Mouse (Mus musculus) midbrain, postnatal 0 days (tissue): ENCODE results near the gene Slc29a1. TPM values are rescaled to one million over a fixed set of nuclear protein-coding genes. Genes with fewer than 3 reads are reported as not detected.

Experiments
- ATAC-seq: fragments of 200-750 bp; cut with Nextera tagmentation; 2 replicates; pipeline ENCODE4 v1.8.0; 2017; ENCODE audit warnings: moderate number of reproducible peaks, mild to moderate bottlenecking, moderate TSS enrichment, moderate library complexity; ENCODE audit not compliant: low FRiP score
- DNase-seq: peaks from one replicate; pipeline ENCODE4 v3.0.0-alpha.2; 2015; ENCODE audit warnings: low spot score
- H3K27ac ChIP-seq: fragments of 300-500 bp; sonication (generic); 2 replicates; pipeline ENCODE4 v1.5.1; 2014; ENCODE audit warnings: low read depth, mild to moderate bottlenecking, low read length, mixed read lengths
- H3K27me3 ChIP-seq: fragments of 300-500 bp; sonication (generic); 2 replicates; pipeline ENCODE4 v1.6.1; 2014; ENCODE audit warnings: low read length, control low read depth, mixed read lengths; ENCODE audit not compliant: insufficient read depth
- H3K36me3 ChIP-seq: fragments of 300-500 bp; sonication (generic); 2 replicates; pipeline ENCODE4 v1.6.1; 2014; ENCODE audit warnings: low read length, control low read depth, mixed read lengths; ENCODE audit not compliant: insufficient read depth
- H3K4me1 ChIP-seq: fragments of 300-500 bp; sonication (generic); 2 replicates; pipeline ENCODE4 v1.6.1; 2014; ENCODE audit warnings: mild to moderate bottlenecking, control low read depth, antibody characterized with exemption, low read length, mixed read lengths; ENCODE audit not compliant: insufficient read depth
- H3K4me2 ChIP-seq: fragments of 300-500 bp; sonication (generic); 2 replicates; pipeline ENCODE4 v1.6.1; 2014; ENCODE audit warnings: low read depth, mild to moderate bottlenecking, low read length, mixed read lengths; ENCODE audit not compliant: poor library complexity, severe bottlenecking
- H3K4me3 ChIP-seq: fragments of 300-500 bp; sonication (generic); 2 replicates; pipeline ENCODE4 v1.5.1; 2014; ENCODE audit warnings: low read depth, mild to moderate bottlenecking, low read length, moderate library complexity
- H3K9ac ChIP-seq: fragments of 300-500 bp; sonication (generic); replicated peaks from 2 replicates; pipeline ENCODE4 v1.6.1; 2014; ENCODE audit warnings: mild to moderate bottlenecking, low read length, moderate library complexity, mixed read lengths; ENCODE audit not compliant: poor library complexity, severe bottlenecking
- H3K9me3 ChIP-seq: fragments of 300-500 bp; sonication (generic); 2 replicates; pipeline ENCODE4 v1.6.1; 2016; ENCODE audit warnings: low read length, control low read depth
- CTCF ChIP-seq: IDR thresholded peaks from 2 replicates; pipeline ENCODE4 v1.5.1; 2016; ENCODE audit warnings: antibody characterized with exemption, mild to moderate bottlenecking
- WGBS: fragments of 180-500 bp; shearing (Covaris S2); extraction: QIAGEN DNeasy Blood & Tissue Kit; methylation state at CpG from one replicate; pipeline ENCODE4 v1.1.7; 2014; 5-methylcytosine and 5-hydroxymethylcytosine counted together
- polyA plus RNA-seq: library from polyadenylated mRNA; unstranded; fragments of >200 nt; fragmentation: Nextera tagmentation; extraction: Ambion mirVana; gene quantifications from 2 replicates; pipeline ENCODE4 v1.2.1, GENCODE M21; 2015
- total RNA-seq: library from RNA; depleted of rRNA; stranded (reverse); fragments of >200 nt; gene quantifications from 2 replicates; pipeline ENCODE4 v1.2.3, GENCODE M21; 2014

Slc29a1 gene
- total and polyA plus RNA-seq, 2 experiments from 2014 or later, result 38.4 to 82.1 TPM

DNA sequence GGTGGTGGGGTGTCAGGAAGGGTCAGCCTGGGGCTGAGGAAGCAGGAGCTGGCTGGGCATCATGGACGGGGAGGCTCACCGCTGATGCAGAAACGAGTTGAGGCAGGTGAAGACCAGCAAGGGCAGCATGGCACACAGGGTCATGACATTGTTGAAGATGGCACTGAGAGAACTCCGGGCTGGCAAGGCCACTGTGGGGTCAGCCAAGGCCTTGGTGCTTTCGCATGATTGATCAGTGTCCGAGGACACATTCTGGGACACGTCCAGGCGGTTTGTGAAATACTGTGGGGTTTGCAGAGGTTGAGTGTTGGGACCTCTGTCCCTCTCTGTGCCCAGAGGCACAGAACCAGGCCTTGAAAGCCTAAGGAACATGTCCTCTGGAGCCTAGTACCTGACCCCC lies 9.6 kb downstream of the Slc29a1 start:
- no peak for TF ChIP-seq CTCF
- no peaks in the 10 kb centered on the region for H3K36me3 ChIP-seq

DNA sequence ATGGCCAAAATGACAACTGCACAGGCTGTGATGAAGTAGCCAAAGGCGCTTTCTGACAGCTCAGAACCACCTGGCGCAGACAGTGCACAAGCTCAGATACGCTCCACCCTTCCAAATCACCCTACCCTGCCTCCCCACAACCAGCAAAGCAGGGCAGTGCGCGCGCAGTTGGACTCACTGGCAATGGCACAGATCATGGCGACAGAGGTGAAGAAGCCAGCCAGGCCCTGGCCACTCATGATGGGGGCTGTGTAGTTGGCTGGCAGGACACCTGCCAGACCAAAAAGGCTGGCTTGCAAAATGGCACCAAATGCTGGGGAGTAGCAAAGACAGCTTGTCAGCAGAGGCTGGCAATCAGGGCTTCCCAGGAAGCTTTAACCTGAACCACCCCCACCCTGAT lies 10.2 kb downstream of the Slc29a1 start:
- no peak overlapping the region for H3K4me2 ChIP-seq
- no peak overlapping the region for H3K4me3 ChIP-seq
- H3K9ac ChIP-seq, result no peak overlapping the region
- no peaks in the 10 kb centered on the region for H3K36me3 ChIP-seq
- no peaks in the 10 kb centered on the region for H3K9me3 ChIP-seq
- no peak for DNase-seq
- peaks cover 7% of the 10 kb centered on the region; the same call in 1 of the 2 replicates for H3K4me1 ChIP-seq
- no peak for ATAC-seq
- TF ChIP-seq CTCF, result no peak
- 95% methylated on average over 7 of the region's 7 CpGs for WGBS
- H3K27me3 ChIP-seq, result peaks cover 8% of the 10 kb centered on the region
- no peak overlapping the region for H3K27ac ChIP-seq

More for the DNA sequence above, 9.6 kb downstream of the Slc29a1 start:
- WGBS, result 94% methylated on average over 8 of the region's 8 CpGs
- Histone ChIP-seq H3K9me3 (no peaks in the 10 kb centered on the region), H3K27me3 (peaks cover 8% of the 10 kb centered on the region), H3K27ac (no peak overlapping the region), H3K4me2 (no peak overlapping the region), H3K9ac (no peak overlapping the region), H3K4me3 (no peak overlapping the region), H3K4me1 (peaks cover 12% of the 10 kb centered on the region)
- no peak for ATAC-seq
- DNase-seq, result no peak

DNA sequence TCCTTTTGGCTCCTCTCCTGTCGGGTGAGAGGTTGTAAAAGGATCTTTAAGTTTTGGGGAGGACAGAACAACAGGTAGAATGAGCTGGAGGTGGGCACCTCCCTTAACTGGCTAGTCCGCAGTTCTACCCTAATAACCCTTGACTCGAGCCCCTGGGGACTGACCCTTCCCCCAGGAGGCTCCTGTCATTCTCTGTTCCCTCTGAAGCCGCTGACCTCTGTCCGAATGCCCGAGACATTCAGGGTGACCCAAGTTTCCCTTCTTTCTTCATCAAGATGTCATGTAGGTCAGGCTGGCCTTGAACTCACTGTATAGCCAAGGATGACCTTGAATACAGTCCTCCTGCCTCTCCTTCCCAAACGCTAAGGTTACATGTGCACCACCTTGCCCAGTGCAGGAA lies 11.0 kb downstream of the Slc29a1 start:
- TF ChIP-seq CTCF, result no peak
- no peak overlapping the region for H3K4me3 ChIP-seq
- no peak overlapping the region for H3K9ac ChIP-seq
- H3K4me1 ChIP-seq, result peaks cover 5% of the 10 kb centered on the region; the same call in 1 of the 2 replicates
- H3K36me3 ChIP-seq, result no peaks in the 10 kb centered on the region
- no peak for ATAC-seq
- H3K4me2 ChIP-seq, result no peak overlapping the region
- WGBS, result 93% methylated on average over 7 of the region's 7 CpGs
- DNase-seq, result no peak
- H3K9me3 ChIP-seq, result no peaks in the 10 kb centered on the region
- H3K27ac ChIP-seq, result no peak overlapping the region
- H3K27me3 ChIP-seq, result peaks cover 4% of the 10 kb centered on the region

DNA sequence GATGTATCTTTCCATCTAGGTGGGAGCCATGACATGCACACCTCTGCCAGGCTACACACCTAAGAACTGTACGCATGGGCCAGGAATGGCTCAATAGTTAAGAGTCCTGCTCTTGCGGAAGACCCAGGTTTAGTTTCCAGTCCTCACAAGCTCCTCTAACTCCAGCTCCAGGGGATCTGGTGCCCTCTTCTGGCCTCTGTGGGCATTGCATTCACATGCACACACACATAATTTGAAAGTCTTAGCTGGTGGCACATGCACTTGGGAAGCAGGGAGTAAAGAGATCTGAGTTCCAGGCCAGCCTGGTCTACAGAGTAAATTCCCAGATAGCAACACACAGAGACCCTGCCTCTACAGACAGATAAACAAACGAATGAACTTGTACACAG lies 13.0 kb downstream of the Slc29a1 start:
- Histone ChIP-seq H3K9ac (no peak overlapping the region), H3K27me3 (no peaks in the 10 kb centered on the region), H3K36me3 (no peaks in the 10 kb centered on the region), H3K27ac (no peak overlapping the region), H3K4me2 (no peak overlapping the region), H3K4me3 (no peak overlapping the region), H3K4me1 (no peaks in the 10 kb centered on the region), H3K9me3 (no peaks in the 10 kb centered on the region)
- no peak for DNase-seq
- ATAC-seq, result no peak
- TF ChIP-seq CTCF, result peak; percentile 61
- 97% methylated on average over 3 of the region's 3 CpGs for WGBS

DNA sequence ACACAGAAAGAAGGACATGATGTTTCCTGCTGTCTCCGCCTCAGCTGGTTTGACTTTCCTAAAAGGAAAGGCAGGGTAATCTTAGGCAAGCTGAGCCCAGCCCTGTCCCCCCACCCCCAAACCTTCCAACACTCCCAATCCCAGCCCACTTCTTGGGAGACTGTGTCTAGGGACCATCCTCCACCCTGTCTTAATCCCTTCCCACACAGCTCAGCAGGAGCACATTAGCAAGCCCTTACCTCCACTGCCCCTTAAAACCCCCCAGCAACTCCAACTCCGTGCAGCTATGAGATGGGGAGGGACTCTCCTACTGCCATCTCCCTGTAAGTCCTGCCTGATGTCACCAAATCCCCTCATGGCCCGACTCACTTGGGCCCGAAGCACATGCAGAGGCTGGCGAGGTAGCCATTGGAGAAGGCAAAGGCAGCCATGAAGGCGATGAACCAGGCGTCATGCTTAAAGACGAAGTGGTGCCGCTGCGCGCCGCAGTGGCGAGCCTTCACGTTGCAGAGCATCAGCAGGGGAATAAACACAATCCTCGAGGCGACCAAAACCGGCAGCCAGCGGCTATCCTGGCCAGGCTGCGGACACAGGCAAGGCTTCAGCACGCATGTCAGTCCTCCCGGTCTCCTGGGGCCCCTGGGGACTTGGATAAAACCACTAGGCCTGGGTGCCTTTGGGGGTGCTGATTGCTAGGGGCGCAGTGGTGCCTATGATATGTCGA lies 13.5 kb downstream of the Slc29a1 start:
- Histone ChIP-seq H3K9me3 (no peaks in the 10 kb centered on the region), H3K27ac (peak overlapping the region; percentile 69), H3K4me1 (no peaks in the 10 kb centered on the region), H3K27me3 (no peaks in the 10 kb centered on the region), H3K36me3 (no peaks in the 10 kb centered on the region), H3K9ac (no peak overlapping the region), H3K4me3 (no peak overlapping the region), H3K4me2 (no peak overlapping the region)
- WGBS, result 64% methylated on average over 23 of the region's 23 CpGs
- no peak for TF ChIP-seq CTCF
- ATAC-seq, result no peak
- DNase-seq, result no peak

DNA sequence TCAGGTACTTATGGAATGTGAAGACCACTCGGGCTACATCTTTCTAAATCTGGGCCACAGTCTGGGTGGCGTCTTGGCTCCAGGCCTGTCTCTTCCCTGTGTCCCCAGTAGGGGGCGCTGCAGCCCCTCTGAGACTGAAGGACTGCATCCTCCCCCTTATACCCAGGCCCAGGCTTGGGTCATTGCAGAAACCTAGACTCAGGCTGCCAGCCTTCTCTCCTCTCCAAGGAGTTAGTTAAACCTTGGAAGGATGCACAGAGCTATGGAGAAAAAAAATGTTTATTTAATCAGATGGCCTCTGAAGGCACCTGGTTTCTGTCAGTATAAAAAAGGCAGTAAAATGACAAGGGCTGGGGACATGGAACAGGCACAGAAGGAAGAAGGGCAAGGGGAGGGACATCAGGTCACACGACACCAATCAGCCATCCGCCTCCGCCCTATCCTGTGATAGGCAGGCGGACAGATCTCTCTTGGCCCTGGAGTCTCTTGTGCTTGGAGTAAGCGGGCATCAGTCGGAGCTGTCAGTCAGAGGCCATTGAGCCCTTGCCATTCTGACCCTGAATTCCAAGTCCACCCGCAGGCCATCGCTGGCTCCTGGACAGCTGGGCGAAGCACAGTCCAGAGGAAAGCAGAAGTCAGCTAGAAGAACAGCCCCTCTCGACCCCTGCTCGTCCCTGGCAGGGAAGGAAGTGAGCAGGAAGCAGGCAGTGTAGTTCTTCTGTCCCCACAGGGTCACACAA lies 14.3 kb downstream of the Slc29a1 start:
- Histone ChIP-seq H3K4me3 (no peak overlapping the region), H3K36me3 (no peaks in the 10 kb centered on the region), H3K27ac (peak overlapping the region; percentile 69), H3K4me2 (no peak overlapping the region), H3K4me1 (no peaks in the 10 kb centered on the region), H3K9me3 (no peaks in the 10 kb centered on the region), H3K9ac (no peak overlapping the region; the same call in 1 of the 2 replicates), H3K27me3 (no peaks in the 10 kb centered on the region)
- peak; percentile 71 for ATAC-seq
- TF ChIP-seq CTCF, result peak; percentile 89
- DNase-seq, result peak; percentile 86
- 22% methylated on average over 14 of the region's 14 CpGs for WGBS
